Comparison of ENCODE assay signal across 8 mouse cellular contexts in genomic region chr17:53566161-53566918, GRCm38 (mm10). TPM values are rescaled to one million over a fixed set of nuclear protein-coding genes. Genes with fewer than 3 reads are reported as not detected.
DNase-seq lines count a peak whose midpoint lies in the region.

TSS of gene Kat2b (plus strand) at chr17:53566861.

- peak; percentile 15 to 38 for DNase-seq in spleen, postnatal 36 days (ENCODE audit: low spot score in 2 of 2)
- no peak for DNase-seq in spleen, adult 12 weeks (ENCODE audit: low spot score)
- peak; percentile 71 to 77 for DNase-seq in cerebellum, postnatal 25 days
- peak; percentile 47 for DNase-seq in gastrocnemius, postnatal 25 days
- DNase-seq in hindlimb bud, embryonic 11.5 days (ENCODE audit: extremely low spot score, low read depth, low spot score): peak; percentile 20
- peak; percentile 34 for DNase-seq in left cerebral cortex, postnatal 4 days
- DNase-seq in mesoderm, embryonic 11.5 days (ENCODE audit: low read depth, low spot score): peak; percentile 25
- peak; percentile 53 for DNase-seq in testis, postnatal 10 days (ENCODE audit: low spot score)

- intact Hi-C loops in left cerebral cortex, postnatal 4 days (cut with DNase I): loop anchor here (5.0 kb wide), 1 partner anchor 69 kb away; no protein-coding TSS in a partner anchor

RNA-seq across cellular contexts. Expression of gene Kat2b, which starts in this region (rescaled TPM):
- total RNA-seq in gastrocnemius, postnatal 25 days (2021): 10 to 100 TPM; 53.0 to 66.7 TPM
- total RNA-seq in left cerebral cortex, postnatal 4 days (2021): 10 to 100 TPM; 14.2 to 14.4 TPM
